Mouse (Mus musculus) kidney, adult 2 months (tissue): ENCODE data around the gene Slc12a6.

Experiments
- CTCF ChIP-seq: fragments of 200-500 bp; conservative IDR thresholded peaks from 2 replicates; pipeline ENCODE4 v1.5.1; 2011; ENCODE audit warnings: low read depth, mild to moderate bottlenecking, control low read depth, low read length, moderate library complexity, mixed read lengths; ENCODE audit not compliant: insufficient read depth, insufficient read length
- POLR2A ChIP-seq: fragments of 200-500 bp; IDR thresholded peaks from one replicate; pipeline ENCODE4 v1.6.1; 2011; ENCODE audit warnings: low read depth, low read length, control low read depth

- TF ChIP-seq POLR2A (no peak), CTCF (no peak)
Measured at GRCm38 (mm10) chr2:112232623-112233022, 33.0 kb upstream of the Slc12a6 start.
